Mouse (Mus musculus) thymus, postnatal 14 days (tissue): ENCODE measurements around the gene Rc3h2.

Experiments
- DNase-seq: peaks from one replicate; pipeline ENCODE4 v3.0.0; 2021

Rc3h2 gene

GRCm38 (mm10) chr2:37422306-37423304, at the start of gene Rc3h2:
Rc3h2 (minus strand) TSS chr2:37422903.
- peak; percentile 94 for DNase-seq

GRCm38 (mm10) chr2:37466266-37466665, 43.6 kb upstream of the Rc3h2 start:
- no peak for DNase-seq

GRCm38 (mm10) chr2:37460707-37461106, 38.0 kb upstream of the Rc3h2 start:
- DNase-seq, result no peak

GRCm38 (mm10) chr2:37452376-37452760, 29.7 kb upstream of the Rc3h2 start:
- no peak for DNase-seq

GRCm38 (mm10) chr2:37451667-37452375, 29.1 kb upstream of the Rc3h2 start:
- DNase-seq, result peak; percentile 95

GRCm38 (mm10) chr2:37442611-37443591, 20.2 kb upstream of the Rc3h2 start, which contains the start of the genes Zbtb26, Zbtb6 and Rabgap1:
Zbtb26 (minus strand) TSS chr2:37443135.
Zbtb6 (minus strand) TSS chr2:37443171.
Rabgap1 (plus strand) TSS chr2:37443279.
- peak; percentile 93 for DNase-seq

- DNase-seq, result no peak
These were observed 8.9 kb upstream of the Rc3h2 start for GRCm38 (mm10) chr2:37431609-37432008.

- DNase-seq, result peak; percentile 86
These were observed 8.1 kb upstream of the Rc3h2 start for GRCm38 (mm10) chr2:37430593-37431464.

- no peak for DNase-seq
These were observed 968 bp upstream of the Rc3h2 start for GRCm38 (mm10) chr2:37423671-37424070.

GRCm38 (mm10) chr2:37421903-37422302, 800 bp downstream of the Rc3h2 start:
- no peak for DNase-seq

GRCm38 (mm10) chr2:37395539-37395938, 27.2 kb downstream of the Rc3h2 start:
- peak; percentile 8 for DNase-seq

GRCm38 (mm10) chr2:37382921-37383320, 39.8 kb downstream of the Rc3h2 start:
- DNase-seq, result no peak

- peak; percentile 74 for DNase-seq
These were observed 42.5 kb downstream of the Rc3h2 start for GRCm38 (mm10) chr2:37380189-37380588.

GRCm38 (mm10) chr2:37376018-37376417, 46.7 kb downstream of the Rc3h2 start:
- no peak for DNase-seq

- DNase-seq, result no peak
These were observed 52.1 kb downstream of the Rc3h2 start for GRCm38 (mm10) chr2:37370651-37371050.

GRCm38 (mm10) chr2:37359908-37360307, 62.8 kb downstream of the Rc3h2 start:
- peak; percentile 21 for DNase-seq

GRCm38 (mm10) chr2:37358633-37359540, 63.8 kb downstream of the Rc3h2 start, which contains the start of gene Pdcl:
Pdcl (minus strand) TSS chr2:37359332.
- peak; percentile 97 for DNase-seq

GRCm38 (mm10) chr2:37355571-37355970, 67.1 kb downstream of the Rc3h2 start:
- no peak for DNase-seq

- no peak for DNase-seq
These were observed 71.0 kb downstream of the Rc3h2 start for GRCm38 (mm10) chr2:37351671-37352070.
